10 mouse cellular contexts compared by ENCODE assay signal in the genomic region with DNA sequence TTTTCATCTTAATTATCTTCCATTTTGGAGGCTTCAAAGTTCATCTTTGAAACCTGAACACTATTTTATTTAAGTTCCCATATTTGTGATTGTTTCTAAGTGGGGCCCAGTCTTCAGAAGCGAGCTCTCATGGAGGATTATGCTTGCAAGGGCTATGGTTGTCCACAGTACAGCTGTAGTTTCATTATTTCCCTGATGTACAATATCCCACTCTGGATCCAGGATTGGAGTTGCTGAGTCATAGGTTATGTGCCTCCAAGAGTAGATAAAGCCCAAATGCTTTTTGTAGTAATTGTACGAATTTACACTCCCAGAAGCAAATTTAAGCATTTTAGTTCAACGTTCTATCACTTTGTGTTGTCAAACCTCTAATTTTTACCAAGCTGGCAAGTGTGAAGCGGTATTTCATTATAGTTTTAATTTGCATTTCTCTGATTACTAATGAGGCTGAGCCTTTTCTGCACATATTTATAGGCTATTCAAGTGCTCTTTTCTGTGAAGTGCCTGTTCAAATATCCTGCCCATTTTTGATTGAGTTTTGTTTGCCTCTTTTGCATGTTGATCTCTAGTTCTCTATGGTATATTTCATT. TPM values are rescaled to one million over a fixed set of nuclear protein-coding genes. Genes with fewer than 3 reads are reported as not detected.
"Had no signal": no experiment of that assay in that cellular context is flagged by ENCODE, and none has a peak within 500 bp of the region (broad histone marks: within the 10 kb centered on the region; RNA-seq: fewer than 3 reads in every experiment).

No protein-coding gene starts in this region.

- H3K27me3 ChIP-seq: limb, embryonic 13.5 days had no signal

- H3K9me3 ChIP-seq: limb, embryonic 13.5 days had no signal

- DNase-seq: kidney, postnatal 10 days; left cerebral cortex, postnatal 4 days; lung, adult 18-20 months; lung, postnatal 36 days; midbrain, embryonic 14.5 days; right cerebral cortex, postnatal 25 days; thymus, postnatal 14 days had no signal

- H3K4me3 ChIP-seq: limb, embryonic 13.5 days had no signal

- H3K9ac ChIP-seq: limb, embryonic 13.5 days; liver, embryonic 14.5 days had no signal

- H3K36me3 ChIP-seq: limb, embryonic 13.5 days had no signal

- H3K4me1 ChIP-seq: limb, embryonic 13.5 days had no signal

- H3K4me2 ChIP-seq: limb, embryonic 13.5 days had no signal

- H3K27ac ChIP-seq: limb, embryonic 13.5 days; liver, embryonic 14.5 days had no signal

RNA-seq across cellular contexts. Expression of a gene that starts 46.9 kb away (rescaled TPM):
- polyA plus RNA-seq: liver, adult 2 months had no signal
